Mouse (Mus musculus): ENCODE data around the gene Bdkrb1. TPM values are rescaled to one million over a fixed set of nuclear protein-coding genes. Genes with fewer than 3 reads are reported as not detected.

The Bdkrb1 gene
- total RNA-seq (2023) = not detected

DNA sequence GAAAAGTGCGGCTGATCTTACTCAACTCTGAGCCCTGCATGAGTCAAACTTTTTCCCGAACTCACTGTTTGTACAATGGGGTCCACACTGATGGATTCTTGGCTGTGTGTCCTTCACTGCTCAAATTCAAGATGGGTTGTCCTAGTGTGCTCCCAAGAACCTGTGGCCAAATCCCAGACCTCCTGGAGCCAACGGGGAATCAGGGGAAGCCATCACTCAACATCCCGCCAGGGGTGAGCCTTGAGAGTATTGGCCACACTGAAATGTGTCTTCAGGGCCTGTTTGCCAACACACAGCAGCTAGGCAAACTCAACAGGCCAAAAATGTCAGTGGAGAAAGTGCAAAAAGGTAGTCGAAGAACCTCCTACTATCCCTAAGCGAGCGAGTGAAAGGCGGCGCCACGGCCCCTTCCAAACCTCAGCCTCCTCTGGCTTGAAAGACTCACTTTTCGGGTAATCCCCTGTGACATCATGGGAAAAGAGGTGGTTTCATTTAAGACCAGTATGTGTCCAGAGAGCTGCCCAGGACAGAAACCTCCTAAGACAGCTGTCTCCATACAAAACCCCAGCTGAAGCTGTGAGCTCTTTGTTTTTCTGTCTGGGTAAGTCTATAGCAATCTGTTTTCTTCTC is at the start of gene Bdkrb1:
TSS of gene Bdkrb1 (plus strand) at position 505 of the 630 bp plus-strand sequence.

DNA sequence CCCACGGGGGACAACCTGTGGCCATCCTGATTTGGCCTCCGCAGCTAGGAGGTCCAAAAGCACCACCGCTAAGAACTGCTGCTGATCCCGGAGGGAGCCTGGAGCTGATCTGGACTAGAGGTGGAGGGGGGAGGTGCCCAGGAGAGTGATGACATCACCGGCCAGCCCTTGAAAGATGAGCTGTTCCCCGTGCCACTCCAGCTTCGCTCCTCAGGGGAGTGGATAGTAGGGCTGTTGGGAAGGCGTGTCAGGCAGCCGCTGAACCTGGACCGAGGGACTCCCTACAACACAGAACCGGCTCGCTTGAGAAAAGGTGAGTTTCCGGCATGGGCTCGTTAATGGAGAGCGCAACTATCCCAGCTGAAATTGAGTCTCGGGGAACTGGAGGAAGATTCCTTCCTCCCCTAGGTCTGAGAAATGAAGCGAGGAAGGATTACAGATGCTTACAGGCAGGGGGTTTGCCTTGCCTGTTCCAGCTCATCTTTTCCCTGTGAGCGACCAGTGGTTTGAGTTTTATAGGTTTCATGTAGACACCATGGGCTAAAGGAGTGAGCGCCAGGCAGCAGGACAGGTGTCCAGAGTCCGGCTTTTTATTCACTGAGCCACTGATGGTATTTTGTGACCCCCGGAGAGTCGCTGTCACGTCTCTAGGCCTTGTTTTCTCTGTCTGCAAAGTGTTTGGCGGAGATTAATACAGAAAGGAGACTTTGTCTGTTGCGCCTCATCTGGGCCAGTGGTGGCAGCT is 39.8 kb upstream of the Bdkrb1 start, which contains the start of gene Bdkrb2:
TSS of gene Bdkrb2 (plus strand) at position 291 of the 745 bp plus-strand sequence.

Other genes starting within 250 kb of the Bdkrb1 start
- not detected for gene D430019H16Rik, start 149.2 kb upstream of the Bdkrb1 start, total RNA-seq (2023)
- gene Bdkrb2, start 39.9 kb upstream of the Bdkrb1 start, total RNA-seq (2023) = not detected
- 10.3 TPM for gene Gskip, start 81.7 kb downstream of the Bdkrb1 start, total RNA-seq (2023)
- 43.1 TPM for gene Atg2b, start 82.1 kb downstream of the Bdkrb1 start, total RNA-seq (2023)
- gene Ak7, start 102.9 kb downstream of the Bdkrb1 start, total RNA-seq (2023) = not detected
- 171 TPM for gene Papola, start 181.6 kb downstream of the Bdkrb1 start, total RNA-seq (2023)

Measured in CD8-positive naive resting alpha-beta T cell, adult 57 days (primary cell).